Mouse (Mus musculus): ENCODE results near the gene Lrrc7.
"Not testable (repeated sequence)": the region's sequence is repeated elsewhere in the genome, so short reads cannot be mapped to it uniquely, and the experiment has no call there.

The Lrrc7 gene

DNA sequence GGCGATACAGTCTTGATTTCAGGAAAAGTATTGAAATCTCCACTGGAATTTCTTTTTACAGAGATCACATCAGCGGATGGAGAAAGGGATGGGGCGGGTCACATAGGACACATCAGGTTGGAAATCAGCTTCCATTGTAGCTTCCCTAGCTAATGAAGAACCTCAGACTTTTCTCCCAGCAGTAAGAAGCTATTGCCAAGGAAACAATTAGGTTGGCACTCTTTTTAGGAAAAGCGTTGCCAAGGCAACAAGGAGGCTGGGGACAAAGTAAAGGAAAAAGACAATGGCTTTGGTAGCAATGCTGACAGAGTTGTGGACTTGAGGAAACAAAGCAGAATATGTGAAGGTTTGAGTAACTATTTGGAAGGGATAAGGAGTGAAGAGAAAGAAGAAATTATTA lies 393.6 kb downstream of the Lrrc7 start:
- no peak for DNase-seq (ENCODE audit: low spot score in 2 of 2)

DNA sequence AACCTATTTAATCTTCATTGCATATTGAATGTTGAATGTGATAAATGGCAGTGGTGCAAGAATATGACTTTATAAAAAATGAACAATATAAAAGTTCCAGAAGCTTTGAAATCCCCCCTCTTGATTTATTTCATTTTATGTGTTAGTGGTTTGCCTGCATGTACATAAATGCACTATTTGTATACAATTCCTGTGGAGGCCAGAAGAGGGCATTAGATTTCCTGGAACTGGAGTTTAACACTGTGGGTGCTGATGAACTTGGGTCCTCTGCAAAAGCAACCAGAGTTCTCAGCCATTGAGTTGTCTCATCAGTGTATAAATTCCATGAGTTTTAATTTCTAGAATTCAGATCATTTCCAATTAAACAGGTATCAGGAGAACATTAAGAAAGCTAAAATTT lies 397.0 kb downstream of the Lrrc7 start:
- no peak for DNase-seq (ENCODE audit: low spot score in 2 of 2)

DNA sequence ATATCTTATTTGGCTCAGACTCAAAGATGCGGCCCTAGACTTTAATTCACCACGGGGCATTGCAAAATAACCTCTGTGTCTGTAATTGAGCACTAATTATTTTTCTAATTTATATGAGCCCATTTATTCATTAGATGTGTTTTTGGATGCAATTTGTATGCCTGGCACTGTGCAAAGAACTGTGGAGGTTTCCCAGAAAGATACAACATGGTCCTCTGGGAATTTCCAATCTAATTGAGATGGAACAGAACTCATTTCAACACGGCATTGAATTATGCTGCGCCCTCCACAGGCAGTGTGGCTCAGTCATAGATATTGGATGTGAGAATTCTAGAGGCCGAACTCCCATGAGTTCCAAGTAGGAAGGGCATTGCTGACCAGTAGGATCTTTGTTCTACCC lies 397.6 kb downstream of the Lrrc7 start:
- no peak for DNase-seq (ENCODE audit: low spot score in 2 of 2)

- no peak for DNase-seq (ENCODE audit: low spot score in 2 of 2)
These were observed 398.9 kb downstream of the Lrrc7 start for GRCm38 (mm10) chr3:158163127-158163526.

GRCm38 (mm10) chr3:158161924-158162490 lies 400.0 kb downstream of the Lrrc7 start:
- no peak for DNase-seq (ENCODE audit: low spot score in 2 of 2)

- DNase-seq (ENCODE audit: low spot score in 2 of 2): no peak
These were observed 406.3 kb downstream of the Lrrc7 start for GRCm38 (mm10) chr3:158155515-158156286.

- DNase-seq (ENCODE audit: low spot score in 2 of 2): no peak
These were observed 407.9 kb downstream of the Lrrc7 start for GRCm38 (mm10) chr3:158154134-158154533.

DNA sequence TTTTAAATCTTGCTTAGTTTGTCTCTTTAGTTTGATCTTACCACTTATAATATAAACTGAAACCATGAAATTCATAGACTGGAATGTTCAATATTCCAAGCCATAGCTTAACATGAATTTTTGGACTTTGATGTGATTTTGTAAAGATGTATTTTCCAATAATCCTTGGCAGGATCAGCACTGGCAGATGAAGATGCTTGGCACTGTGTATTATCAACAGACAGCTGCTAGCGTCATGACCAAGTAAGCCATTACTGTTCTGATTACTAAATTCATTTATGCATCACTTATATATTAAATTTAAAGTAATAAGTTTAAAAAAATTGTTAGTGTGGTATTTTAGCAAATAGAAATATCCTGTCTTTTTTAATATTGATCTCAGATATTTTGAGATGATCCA lies 413.0 kb downstream of the Lrrc7 start:
- DNase-seq (ENCODE audit: low spot score in 2 of 2): no peak

- no peak for DNase-seq (ENCODE audit: low spot score in 2 of 2)
These were observed 421.4 kb downstream of the Lrrc7 start for GRCm38 (mm10) chr3:158140629-158141028.

GRCm38 (mm10) chr3:158137796-158138195 lies 424.2 kb downstream of the Lrrc7 start:
- no peak for DNase-seq (ENCODE audit: low spot score in 2 of 2)

- DNase-seq (ENCODE audit: low spot score in 2 of 2): no peak
These were observed 430.3 kb downstream of the Lrrc7 start for GRCm38 (mm10) chr3:158131672-158132071.

DNA sequence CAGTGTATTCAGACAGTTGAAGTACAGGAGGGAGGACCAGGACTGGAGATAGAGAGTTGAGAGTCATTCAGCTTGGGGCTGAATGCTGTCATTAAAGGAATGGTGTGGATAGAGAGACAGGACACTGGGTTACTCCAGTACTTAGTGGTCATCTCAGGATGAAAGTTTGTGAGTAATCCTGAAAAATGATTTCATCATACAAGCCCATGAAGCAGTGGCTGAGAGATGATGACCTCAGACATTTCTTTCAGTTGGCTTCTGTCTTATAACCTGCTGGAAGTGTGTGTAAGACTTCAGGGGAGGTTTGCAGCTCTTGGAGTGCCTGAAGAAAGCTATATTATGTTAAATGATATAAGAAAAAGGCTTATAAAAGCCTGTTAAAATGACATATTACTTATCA lies 430.8 kb downstream of the Lrrc7 start:
- no peak for DNase-seq (ENCODE audit: low spot score in 2 of 2)

- no peak for DNase-seq (ENCODE audit: low spot score in 2 of 2)
These were observed 439.1 kb downstream of the Lrrc7 start for GRCm38 (mm10) chr3:158122899-158123298.

DNA sequence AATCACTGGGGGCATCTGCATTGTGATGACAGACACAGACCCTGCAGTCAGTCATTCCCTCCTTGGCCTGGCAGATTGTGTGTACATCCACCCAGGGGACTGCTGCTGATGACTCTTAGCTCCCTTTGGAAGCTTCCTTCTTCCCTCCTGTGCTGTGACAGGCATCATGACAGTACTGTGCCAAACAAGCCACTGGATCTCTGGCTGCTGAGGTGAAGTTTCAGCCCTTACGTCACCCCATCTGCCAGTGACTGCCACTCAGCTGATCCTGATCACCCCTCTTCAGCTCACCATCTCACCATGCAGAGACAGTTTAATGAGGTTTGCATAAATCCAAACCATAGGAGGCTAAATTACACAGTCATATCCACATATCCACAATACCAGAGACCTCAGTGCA lies 456.8 kb downstream of the Lrrc7 start:
- DNase-seq (ENCODE audit: low spot score in 2 of 2): no peak

- DNase-seq (ENCODE audit: low spot score in 2 of 2): no peak
These were observed 458.6 kb downstream of the Lrrc7 start for GRCm38 (mm10) chr3:158103467-158103866.

GRCm38 (mm10) chr3:158102530-158102929 lies 459.5 kb downstream of the Lrrc7 start:
- not testable (repeated sequence) for DNase-seq (ENCODE audit: low spot score in 2 of 2)

- DNase-seq (ENCODE audit: low spot score in 2 of 2): not testable (repeated sequence)
These were observed 460.0 kb downstream of the Lrrc7 start for GRCm38 (mm10) chr3:158102043-158102442.

DNA sequence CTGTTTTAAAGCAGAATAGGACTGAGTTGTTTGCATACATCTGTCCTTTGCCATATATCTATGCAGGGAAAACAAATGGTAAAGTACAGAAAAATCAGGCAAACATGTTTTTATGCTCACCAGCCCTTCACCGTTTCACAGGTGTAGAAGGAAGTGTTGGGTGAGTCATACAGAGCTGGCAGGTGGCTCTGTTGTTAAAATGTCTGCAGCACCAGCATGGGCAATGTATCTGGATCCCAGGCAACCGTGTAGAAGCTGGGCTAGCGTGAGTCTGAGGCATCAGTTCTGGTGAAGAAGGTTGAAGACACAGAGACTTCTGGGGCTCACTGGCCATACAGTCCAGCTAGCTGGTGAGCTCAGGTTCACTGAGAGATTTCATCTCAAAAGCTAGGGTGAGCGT lies 468.1 kb downstream of the Lrrc7 start:
- no peak for DNase-seq (ENCODE audit: low spot score in 2 of 2)

DNA sequence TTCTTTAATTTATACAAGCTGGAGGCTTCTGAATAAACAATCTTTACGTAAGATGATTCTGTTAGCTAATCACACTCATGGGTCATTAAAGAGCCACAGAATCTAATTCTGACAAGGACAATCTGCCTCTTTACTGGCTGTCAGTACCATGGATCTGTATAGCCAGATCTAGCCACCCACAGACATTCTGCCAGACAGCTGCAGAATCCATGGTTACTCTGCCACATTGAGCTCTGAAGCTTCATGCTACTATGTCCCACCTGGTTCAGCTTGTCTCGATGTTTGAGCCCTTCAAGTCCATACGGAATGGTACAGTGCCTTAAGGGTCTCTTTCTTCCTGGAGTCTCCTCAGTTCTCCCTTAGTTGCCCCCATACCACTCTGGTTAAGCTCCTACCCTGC lies 470.4 kb downstream of the Lrrc7 start:
- DNase-seq (ENCODE audit: low spot score in 2 of 2): no peak

- no peak for DNase-seq (ENCODE audit: low spot score in 2 of 2)
These were observed 484.2 kb downstream of the Lrrc7 start for GRCm38 (mm10) chr3:158077828-158078227.

DNA sequence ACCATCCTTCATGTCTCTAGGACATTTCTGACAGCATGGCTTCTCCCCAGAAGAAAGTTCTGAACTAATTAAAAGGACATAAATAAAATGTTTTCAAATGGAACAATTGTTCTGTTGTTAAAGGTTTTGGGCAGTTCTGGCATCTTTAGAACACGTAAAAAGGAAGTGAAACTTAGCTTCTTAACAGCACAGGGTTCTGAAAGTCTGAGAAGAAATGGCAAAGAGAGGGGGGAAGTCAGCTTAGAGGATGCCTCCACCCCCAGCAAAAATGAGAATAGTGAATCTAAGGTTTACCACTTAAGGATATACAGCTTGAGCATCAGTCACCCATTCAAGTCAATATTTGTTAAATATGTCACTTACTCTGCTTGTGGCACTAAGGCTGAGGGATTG lies 484.6 kb downstream of the Lrrc7 start:
- no peak for DNase-seq (ENCODE audit: low spot score in 2 of 2)

DNA sequence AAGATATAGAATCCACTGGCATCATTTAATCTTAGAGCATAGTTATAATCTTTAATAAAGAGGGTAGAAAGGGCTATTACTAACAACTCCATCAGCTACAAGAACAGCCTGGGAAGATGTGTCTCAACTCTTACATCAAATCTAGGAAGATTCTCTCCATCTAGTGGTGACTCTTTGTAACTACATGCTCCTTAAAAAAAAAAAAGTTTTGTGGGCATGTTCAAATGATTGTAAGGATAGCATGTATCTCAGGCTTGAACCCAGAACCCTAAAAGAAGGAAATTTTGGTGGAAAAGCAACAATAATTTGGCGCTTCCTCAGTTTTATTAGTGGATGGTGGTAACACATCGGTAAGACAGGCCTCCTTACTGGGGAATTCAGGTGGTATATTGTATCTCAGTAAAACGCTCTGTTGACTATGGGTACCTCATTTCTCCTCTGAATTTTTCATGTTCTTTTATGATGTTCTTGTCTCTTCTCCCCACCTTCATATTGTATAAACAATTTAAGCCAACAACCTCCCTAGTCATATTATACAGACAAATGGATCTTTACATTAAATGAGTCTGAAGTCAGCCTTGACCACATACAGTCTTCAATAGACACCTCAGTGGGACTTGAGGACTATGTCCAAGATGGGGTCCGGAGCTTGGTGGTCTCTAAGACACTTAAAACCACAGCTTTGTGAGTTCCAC lies 485.2 kb downstream of the Lrrc7 start:
- DNase-seq (ENCODE audit: low spot score in 2 of 2): no peak

GRCm38 (mm10) chr3:158075004-158075403 lies 487.0 kb downstream of the Lrrc7 start:
- no peak for DNase-seq (ENCODE audit: low spot score in 2 of 2)
